Mouse (Mus musculus) megakaryocyte, embryonic 14.5 days (primary cell): ENCODE data around the gene Znrf1.

Experiments used
- FLI1 ChIP-seq: IDR thresholded peaks from 2 replicates; pipeline ENCODE4 v1.6.1; 2012; ENCODE audit warnings: low read length, inconsistent platforms, mixed read lengths
- GATA1 ChIP-seq: IDR thresholded peaks from 3 replicates; pipeline ENCODE4 v1.6.1; 2012; ENCODE audit warnings: mixed read lengths, low read length, inconsistent platforms, borderline replicate concordance

GRCm38 (mm10) chr8:111632976-111633375, 97.1 kb downstream of the Znrf1 start:
- TF ChIP-seq GATA1 (no peak), FLI1 (no peak)
